Mouse (Mus musculus): ENCODE measurements around the gene Ube2g2.

Ube2g2 gene

GRCm38 (mm10) chr10:77586637-77587036 lies 35.4 kb upstream of the Ube2g2 start:
- H3K36me3 ChIP-seq (ENCODE audit: insufficient read depth, low read length) = peaks cover 72% of the 10 kb centered on the region
- peaks cover 87% of the 10 kb centered on the region for H3K4me1 ChIP-seq (replicated peaks; ENCODE audit: low read depth, low read length)
- H3K27me3 ChIP-seq (ENCODE audit: insufficient read depth, low read length) = no peaks in the 10 kb centered on the region
- no peak for TF ChIP-seq CTCF (conservative IDR thresholded peaks at IDR 0.05; ENCODE audit: low read length)
- no peak for TF ChIP-seq NANOG (IDR thresholded peaks at IDR 0.05; ENCODE audit: borderline replicate concordance, low read length)
- TF ChIP-seq POU5F1 (IDR thresholded peaks at IDR 0.05; ENCODE audit: borderline replicate concordance, low read length) = no peak
- H3K4me3 ChIP-seq (replicated peaks; ENCODE audit: low read length) = no peak overlapping the region
- no peaks in the 10 kb centered on the region for H3K9me3 ChIP-seq (ENCODE audit: low read length)

DNA sequence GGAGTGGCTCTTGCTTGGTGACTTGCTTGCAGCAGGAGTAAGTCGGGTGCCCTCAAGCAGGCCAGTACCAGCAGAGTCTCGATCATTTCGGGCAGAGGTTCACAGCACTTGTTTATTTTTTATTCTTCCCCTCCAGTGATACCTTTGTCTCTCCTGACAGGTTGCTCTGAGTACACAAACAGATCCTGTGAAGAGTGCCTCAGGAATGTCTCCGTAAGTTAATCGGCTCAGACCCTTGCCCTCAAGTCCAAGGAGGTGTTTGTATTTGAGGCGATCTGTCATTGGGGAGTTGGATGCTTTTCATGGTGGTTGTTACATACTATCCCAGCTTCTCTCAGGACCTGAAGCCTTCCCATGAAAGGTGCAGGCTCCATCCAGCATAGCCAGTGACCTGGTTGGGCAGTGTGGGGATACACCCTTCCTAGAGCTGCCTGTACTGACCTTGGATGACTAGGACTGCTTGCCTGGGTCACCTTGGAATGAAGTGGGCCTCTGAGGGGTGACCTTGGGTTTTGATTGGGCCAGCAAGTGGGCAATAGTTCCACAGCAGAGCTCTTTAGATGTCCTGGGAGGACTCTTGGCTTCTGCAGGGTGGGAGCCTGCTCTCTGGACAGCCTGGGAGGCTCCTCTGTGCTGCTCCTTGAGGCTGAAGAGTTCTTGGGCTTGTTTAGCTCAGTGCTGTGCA lies 34.8 kb upstream of the Ube2g2 start:
- Histone ChIP-seq H3K36me3 (ENCODE audit: insufficient read depth, low read length) (peaks cover 78% of the 10 kb centered on the region), H3K27me3 (ENCODE audit: insufficient read depth, low read length) (no peaks in the 10 kb centered on the region), H3K4me1 (replicated peaks; ENCODE audit: low read depth, low read length) (peaks cover 90% of the 10 kb centered on the region), H3K4me3 (replicated peaks; ENCODE audit: low read length) (no peak overlapping the region), H3K9me3 (ENCODE audit: low read length) (no peaks in the 10 kb centered on the region)
- TF ChIP-seq CTCF (conservative IDR thresholded peaks at IDR 0.05; ENCODE audit: low read length) (no peak), NANOG (IDR thresholded peaks at IDR 0.05; ENCODE audit: borderline replicate concordance, low read length) (no peak), POU5F1 (IDR thresholded peaks at IDR 0.05; ENCODE audit: borderline replicate concordance, low read length) (no peak)

- H3K27me3 ChIP-seq (ENCODE audit: insufficient read depth, low read length) = no peaks in the 10 kb centered on the region
- peaks cover 84% of the 10 kb centered on the region for H3K36me3 ChIP-seq (ENCODE audit: insufficient read depth, low read length)
- no peaks in the 10 kb centered on the region for H3K9me3 ChIP-seq (ENCODE audit: low read length)
- H3K4me3 ChIP-seq (replicated peaks; ENCODE audit: low read length) = no peak overlapping the region
- TF ChIP-seq POU5F1 (IDR thresholded peaks at IDR 0.05; ENCODE audit: borderline replicate concordance, low read length) (no peak), NANOG (IDR thresholded peaks at IDR 0.05; ENCODE audit: borderline replicate concordance, low read length) (no peak), CTCF (conservative IDR thresholded peaks at IDR 0.05; ENCODE audit: low read length) (no peak)
- H3K4me1 ChIP-seq (replicated peaks; ENCODE audit: low read depth, low read length) = peaks cover 90% of the 10 kb centered on the region
Observed at GRCm38 (mm10) chr10:77588036-77588435, 34.0 kb upstream of the Ube2g2 start.

DNA sequence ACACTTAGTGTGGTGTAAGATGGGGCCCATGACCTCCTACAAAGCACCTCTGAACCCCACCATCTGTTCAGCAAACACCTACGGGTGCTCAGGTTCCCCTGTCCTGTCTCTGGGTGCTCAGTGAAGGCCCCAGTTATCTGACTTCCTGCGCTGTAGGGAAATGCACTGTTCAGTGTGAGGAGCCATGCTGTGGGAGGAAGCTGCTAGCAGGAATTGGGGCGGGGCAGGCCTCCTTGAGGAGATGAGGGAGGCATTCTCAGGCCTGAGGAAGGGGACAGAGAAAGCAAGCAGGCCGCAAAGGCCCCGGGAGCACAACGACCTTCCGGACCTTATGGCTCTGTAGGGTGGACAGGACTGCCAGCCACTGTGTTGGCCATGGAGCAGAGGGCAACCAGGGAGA lies 33.0 kb upstream of the Ube2g2 start:
- H3K4me1 ChIP-seq (replicated peaks; ENCODE audit: low read depth, low read length) = peaks cover 89% of the 10 kb centered on the region
- peak overlapping the region; percentile 52 for H3K4me3 ChIP-seq (replicated peaks; ENCODE audit: low read length)
- H3K27me3 ChIP-seq (ENCODE audit: insufficient read depth, low read length) = no peaks in the 10 kb centered on the region
- peaks cover 84% of the 10 kb centered on the region for H3K36me3 ChIP-seq (ENCODE audit: insufficient read depth, low read length)
- TF ChIP-seq CTCF (conservative IDR thresholded peaks at IDR 0.05; ENCODE audit: low read length) = no peak
- H3K9me3 ChIP-seq (ENCODE audit: low read length) = no peaks in the 10 kb centered on the region

DNA sequence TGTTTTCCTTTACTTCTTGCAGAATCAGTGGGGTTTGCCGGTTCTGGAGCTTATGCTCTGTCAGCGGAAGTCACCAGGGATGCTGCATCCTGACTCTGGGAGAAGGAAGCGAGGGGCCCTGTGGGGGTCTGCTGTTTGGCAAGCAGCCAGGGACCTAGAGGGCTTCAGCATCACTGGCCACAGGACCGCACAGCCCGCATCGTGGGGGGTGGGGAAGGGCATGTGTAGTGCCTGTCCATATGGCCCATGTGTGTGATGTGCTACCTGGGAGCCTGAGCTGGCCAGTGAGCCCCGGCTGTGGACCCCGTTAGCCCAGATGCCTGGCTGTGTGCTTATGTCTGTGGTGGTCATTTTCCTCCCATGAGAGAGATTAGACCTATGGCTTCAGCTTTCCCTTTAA lies 32.3 kb upstream of the Ube2g2 start:
- Histone ChIP-seq H3K9me3 (ENCODE audit: low read length) (no peaks in the 10 kb centered on the region), H3K4me1 (replicated peaks; ENCODE audit: low read depth, low read length) (peaks cover 88% of the 10 kb centered on the region), H3K27me3 (ENCODE audit: insufficient read depth, low read length) (no peaks in the 10 kb centered on the region), H3K4me3 (replicated peaks; ENCODE audit: low read length) (peak overlapping the region; percentile 52), H3K36me3 (ENCODE audit: insufficient read depth, low read length) (peaks cover 90% of the 10 kb centered on the region)
- TF ChIP-seq POU5F1 (IDR thresholded peaks at IDR 0.05; ENCODE audit: borderline replicate concordance, low read length) = no peak
- no peak for TF ChIP-seq CTCF (conservative IDR thresholded peaks at IDR 0.05; ENCODE audit: low read length)
- no peak for TF ChIP-seq NANOG (IDR thresholded peaks at IDR 0.05; ENCODE audit: borderline replicate concordance, low read length)

DNA sequence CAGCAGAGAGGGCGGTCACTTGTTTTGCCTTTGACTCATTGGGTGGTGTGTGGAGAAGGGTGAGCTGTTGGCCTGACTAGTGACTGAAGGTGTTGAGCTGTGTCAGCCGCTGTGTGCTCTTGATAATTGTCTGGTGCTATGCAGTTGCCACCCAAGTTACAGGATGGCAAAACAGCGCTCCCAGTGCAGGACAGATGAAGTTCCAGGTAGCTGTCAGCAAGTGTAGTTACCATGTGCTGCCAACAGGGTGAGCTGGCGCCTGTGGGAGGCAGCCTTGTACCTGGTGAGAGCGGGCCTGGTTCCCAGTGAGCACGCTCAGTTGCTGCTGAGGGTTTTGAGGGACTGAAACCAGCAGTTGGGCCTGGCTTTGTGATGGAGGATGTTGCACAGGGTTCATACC lies 31.3 kb upstream of the Ube2g2 start:
- Histone ChIP-seq H3K4me3 (replicated peaks; ENCODE audit: low read length) (no peak overlapping the region), H3K27me3 (ENCODE audit: insufficient read depth, low read length) (no peaks in the 10 kb centered on the region), H3K9me3 (ENCODE audit: low read length) (no peaks in the 10 kb centered on the region), H3K36me3 (ENCODE audit: insufficient read depth, low read length) (peaks cover 97% of the 10 kb centered on the region), H3K4me1 (replicated peaks; ENCODE audit: low read depth, low read length) (peaks cover 91% of the 10 kb centered on the region)
- TF ChIP-seq CTCF (conservative IDR thresholded peaks at IDR 0.05; ENCODE audit: low read length) = peak; percentile 96
- no peak for TF ChIP-seq POU5F1 (IDR thresholded peaks at IDR 0.05; ENCODE audit: borderline replicate concordance, low read length)
- TF ChIP-seq NANOG (IDR thresholded peaks at IDR 0.05; ENCODE audit: borderline replicate concordance, low read length) = no peak

DNA sequence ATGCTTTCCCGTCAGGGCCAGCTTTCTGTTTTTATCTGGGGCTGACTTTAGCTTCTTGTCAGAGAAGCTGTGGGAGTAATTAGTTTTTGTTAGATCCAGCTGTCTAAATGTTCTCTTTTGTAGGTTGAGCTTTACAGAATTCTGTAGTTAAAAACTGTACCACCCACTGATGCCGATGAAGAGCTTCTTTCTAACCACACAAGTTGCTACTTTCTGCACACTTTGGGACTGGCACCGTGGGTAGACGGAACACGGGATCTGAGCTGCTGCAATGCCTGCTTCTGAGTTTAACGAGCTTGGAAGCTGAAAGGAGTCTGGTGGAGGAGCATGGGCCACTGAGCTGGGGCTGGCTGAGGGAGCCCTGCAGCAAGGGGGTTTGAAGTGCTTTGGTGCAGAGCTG lies 30.5 kb upstream of the Ube2g2 start:
- Histone ChIP-seq H3K4me1 (replicated peaks; ENCODE audit: low read depth, low read length) (peaks cover 88% of the 10 kb centered on the region), H3K9me3 (ENCODE audit: low read length) (no peaks in the 10 kb centered on the region), H3K27me3 (ENCODE audit: insufficient read depth, low read length) (no peaks in the 10 kb centered on the region), H3K4me3 (replicated peaks; ENCODE audit: low read length) (no peak overlapping the region), H3K36me3 (ENCODE audit: insufficient read depth, low read length) (peaks cover 97% of the 10 kb centered on the region)
- TF ChIP-seq CTCF (conservative IDR thresholded peaks at IDR 0.05; ENCODE audit: low read length) (no peak), POU5F1 (IDR thresholded peaks at IDR 0.05; ENCODE audit: borderline replicate concordance, low read length) (no peak), NANOG (IDR thresholded peaks at IDR 0.05; ENCODE audit: borderline replicate concordance, low read length) (no peak)

GRCm38 (mm10) chr10:77596060-77596459 lies 26.0 kb upstream of the Ube2g2 start:
- H3K36me3 ChIP-seq (ENCODE audit: insufficient read depth, low read length) = peaks cover 84% of the 10 kb centered on the region
- TF ChIP-seq POU5F1 (IDR thresholded peaks at IDR 0.05; ENCODE audit: borderline replicate concordance, low read length) = no peak
- TF ChIP-seq NANOG (IDR thresholded peaks at IDR 0.05; ENCODE audit: borderline replicate concordance, low read length) = no peak
- no peak for TF ChIP-seq CTCF (conservative IDR thresholded peaks at IDR 0.05; ENCODE audit: low read length)
- H3K4me3 ChIP-seq (replicated peaks; ENCODE audit: low read length) = no peak overlapping the region
- H3K9me3 ChIP-seq (ENCODE audit: low read length) = no peaks in the 10 kb centered on the region
- H3K27me3 ChIP-seq (ENCODE audit: insufficient read depth, low read length) = no peaks in the 10 kb centered on the region
- peaks cover 82% of the 10 kb centered on the region for H3K4me1 ChIP-seq (replicated peaks; ENCODE audit: low read depth, low read length)

DNA sequence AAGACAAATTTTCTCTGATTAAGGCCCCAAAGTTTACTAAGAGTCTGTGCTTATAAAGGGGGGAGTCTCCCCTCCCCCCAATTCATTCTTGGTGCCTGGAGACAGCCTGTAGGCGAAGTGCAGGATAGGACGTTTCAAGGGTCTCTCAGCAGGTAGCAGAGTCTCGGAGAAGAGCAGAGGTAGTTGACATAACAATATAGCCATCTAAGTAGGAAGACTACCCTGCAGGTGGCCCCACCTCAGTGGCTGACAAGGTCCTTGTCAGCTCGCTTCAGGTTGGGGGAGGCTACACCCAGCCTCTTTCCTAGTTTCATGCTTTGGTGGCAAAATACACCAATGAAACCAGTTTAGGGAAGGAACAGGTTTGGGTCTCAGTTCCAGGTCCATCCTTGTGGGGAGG lies 19.1 kb upstream of the Ube2g2 start:
- Histone ChIP-seq H3K27me3 (ENCODE audit: insufficient read depth, low read length) (no peaks in the 10 kb centered on the region), H3K4me1 (replicated peaks; ENCODE audit: low read depth, low read length) (peaks cover 87% of the 10 kb centered on the region), H3K36me3 (ENCODE audit: insufficient read depth, low read length) (peaks cover 23% of the 10 kb centered on the region), H3K4me3 (replicated peaks; ENCODE audit: low read length) (peak overlapping the region; percentile 43), H3K9me3 (ENCODE audit: low read length) (no peaks in the 10 kb centered on the region)
- TF ChIP-seq NANOG (IDR thresholded peaks at IDR 0.05; ENCODE audit: borderline replicate concordance, low read length) = peak; percentile 97
- no peak for TF ChIP-seq CTCF (conservative IDR thresholded peaks at IDR 0.05; ENCODE audit: low read length)
- peak; percentile 76; the same call in 1 of the 2 replicates for TF ChIP-seq POU5F1 (IDR thresholded peaks at IDR 0.05; ENCODE audit: borderline replicate concordance, low read length)
